Mouse (Mus musculus) C2C12 (cell line): Measurements from ENCODE around the gene Itpr3.

ENCODE experiments used
- CTCF ChIP-seq: IDR thresholded peaks from one replicate; pipeline ENCODE4 v1.5.1; 2011; ENCODE audit not compliant: control insufficient read depth, insufficient read depth, insufficient read length
- MAX ChIP-seq: IDR thresholded peaks from one replicate; pipeline ENCODE4 v1.6.1; 2011; ENCODE audit warnings: mild to moderate bottlenecking, control low read depth
- USF1 ChIP-seq: IDR thresholded peaks from one replicate; pipeline ENCODE4 v1.6.1; 2011; ENCODE audit warnings: low read depth, mild to moderate bottlenecking, control low read depth, moderate library complexity

DNA sequence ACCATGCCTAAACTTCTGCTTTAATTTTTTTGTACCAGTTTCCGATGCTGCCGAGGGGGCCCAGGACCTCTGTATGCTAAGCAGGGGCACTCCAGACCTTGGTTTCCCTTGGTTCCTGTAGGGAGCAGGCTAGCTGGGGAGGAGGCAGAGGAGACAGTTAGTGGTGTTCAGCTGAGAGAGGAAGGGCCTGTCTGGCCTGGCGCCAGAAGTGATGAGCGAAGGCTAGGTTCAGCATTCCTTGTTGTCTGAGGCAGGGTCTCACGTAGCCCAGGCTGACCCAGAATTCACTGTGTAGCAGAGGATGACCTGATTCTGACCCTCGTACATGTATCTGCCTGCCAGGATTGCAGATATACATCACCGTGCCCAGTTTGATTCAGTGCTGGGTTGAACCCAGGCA is 13.8 kb downstream of the Itpr3 start:
- TF ChIP-seq USF1 = no peak
- no peak for TF ChIP-seq MAX
- TF ChIP-seq CTCF = no peak
